In genomic region chr15:8442156-8442555, GRCm38 (mm10) we compare ENCODE assay signal across 8 mouse cellular contexts. TPM values are rescaled to one million over a fixed set of nuclear protein-coding genes. Genes with fewer than 3 reads are reported as not detected.
A peak's percentile ranks its signal among the peaks of the same experiment; 100 is the strongest.
DNase-seq lines count a peak whose midpoint lies in the region; ATAC-seq and TF ChIP-seq lines count a peak whose summit lies in the region.

No protein-coding gene starts in this region.

- ATAC-seq in heart, embryonic 11.5 days (replicated peaks; ENCODE audit: insufficient number of reproducible peaks, low FRiP score, low TSS enrichment), result no peak
- ATAC-seq in midbrain, postnatal 0 days (ENCODE audit: low FRiP score), result no peak

- H3K9ac ChIP-seq in heart, embryonic 11.5 days (ENCODE audit: low read depth, low read length), result peak overlapping the region; percentile 73
- H3K9ac ChIP-seq in midbrain, postnatal 0 days (replicated peaks; ENCODE audit: low read length, poor library complexity, severe bottlenecking), result no peak overlapping the region

- no peak for DNase-seq in layer of hippocampus, adult 2 months (ENCODE audit: low spot score in 2 of 2)
- DNase-seq in layer of hippocampus, postnatal 10 days (ENCODE audit: low spot score in 2 of 2), result no peak
- DNase-seq in kidney, postnatal 10 days, result peak; percentile 38
- peak; percentile 16 for DNase-seq in midbrain, postnatal 0 days (ENCODE audit: low spot score)
- no peak for DNase-seq in c-Kit-positive CD71-positive TER-119-positive erythroid progenitor cells, embryonic 14.5 days (ENCODE audit: low spot score)
- no peak for DNase-seq in right cerebral cortex, postnatal 4 days

- H3K27me3 ChIP-seq in heart, embryonic 11.5 days (ENCODE audit: control insufficient read depth, insufficient read depth, low read length), result no peaks in the 10 kb centered on the region
- no peaks in the 10 kb centered on the region for H3K27me3 ChIP-seq in midbrain, postnatal 0 days (ENCODE audit: insufficient read depth, low read length)

- TF ChIP-seq POLR2A in bone marrow, adult 2 months (IDR thresholded peaks at IDR 0.05; ENCODE audit: borderline replicate concordance, control insufficient read depth, low read depth, low read length), result no peak

- H3K4me3 ChIP-seq in layer of hippocampus, adult 2 months, result peak overlapping the region; percentile 77
- H3K4me3 ChIP-seq in bone marrow, adult 2 months (replicated peaks; ENCODE audit: control insufficient read depth, low read depth, low read length), result peak overlapping the region; percentile 55
- peak overlapping the region; percentile 98 for H3K4me3 ChIP-seq in heart, embryonic 11.5 days (ENCODE audit: low read depth, low read length)
- peak overlapping the region; percentile 87 for H3K4me3 ChIP-seq in midbrain, postnatal 0 days (ENCODE audit: low read depth, low read length)

- H3K4me1 ChIP-seq in bone marrow, adult 2 months (ENCODE audit: control insufficient read depth, insufficient read depth, low read length), result no peaks in the 10 kb centered on the region; the same call in 1 of the 2 replicates
- H3K4me1 ChIP-seq in heart, embryonic 11.5 days (ENCODE audit: control insufficient read depth, insufficient read depth, low read length), result peaks cover under 1% of the 10 kb centered on the region; the same call in 1 of the 2 replicates
- peaks cover 4% of the 10 kb centered on the region; the same call in 1 of the 2 replicates for H3K4me1 ChIP-seq in midbrain, postnatal 0 days (ENCODE audit: insufficient read depth, low read length)

- H3K9me3 ChIP-seq in heart, embryonic 11.5 days (replicated peaks; ENCODE audit: control insufficient read depth, low read length), result no peaks in the 10 kb centered on the region
- H3K9me3 ChIP-seq in midbrain, postnatal 0 days (ENCODE audit: low read length), result no peaks in the 10 kb centered on the region

- no peaks in the 10 kb centered on the region for H3K36me3 ChIP-seq in heart, embryonic 11.5 days (ENCODE audit: control insufficient read depth, insufficient read depth, low read length)
- H3K36me3 ChIP-seq in midbrain, postnatal 0 days (ENCODE audit: insufficient read depth, low read length), result no peaks in the 10 kb centered on the region

- no peak for TF ChIP-seq CTCF in layer of hippocampus, adult 2 months (conservative IDR thresholded peaks at IDR 0.05)
- no peak for TF ChIP-seq CTCF in bone marrow, adult 2 months (IDR thresholded peaks at IDR 0.05; ENCODE audit: control insufficient read depth, insufficient read depth, low read length)
- TF ChIP-seq CTCF in midbrain, postnatal 0 days (IDR thresholded peaks at IDR 0.05), result no peak

- peak overlapping the region; percentile 91 for H3K4me2 ChIP-seq in heart, embryonic 11.5 days
- peak overlapping the region; percentile 79 for H3K4me2 ChIP-seq in midbrain, postnatal 0 days (ENCODE audit: low read depth, low read length, poor library complexity, severe bottlenecking)

- peak overlapping the region; percentile 97 for H3K27ac ChIP-seq in layer of hippocampus, adult 2 months
- H3K27ac ChIP-seq in bone marrow, adult 2 months (ENCODE audit: control insufficient read depth, insufficient read depth, low read depth, low read length, poor library complexity), result peak overlapping the region; percentile 45; the same call in 1 of the 2 replicates
- H3K27ac ChIP-seq in heart, embryonic 11.5 days (ENCODE audit: low read depth, low read length), result peak overlapping the region; percentile 68
- H3K27ac ChIP-seq in midbrain, postnatal 0 days (ENCODE audit: low read depth, low read length), result no peak overlapping the region

- 4% methylated on average over 11 of the region's 11 CpGs for WGBS in bone marrow, adult 2 months
- WGBS in heart, embryonic 11.5 days (ENCODE audit: insufficient replicate concordance), result 1% methylated on average over 11 of the region's 11 CpGs
- 1% methylated on average over 11 of the region's 11 CpGs for WGBS in midbrain, postnatal 0 days

RNA-seq across cellular contexts. Expression of gene Nipbl, which starts 2.1 kb away (rescaled TPM):
- total RNA-seq in layer of hippocampus, adult 2 months (2021), result 10 to 100 TPM; 32.9 to 35.0 TPM
- 10 to 100 TPM; 31.8 to 33.4 TPM for total RNA-seq in layer of hippocampus, postnatal 10 days (2021)
- 15.1 and 23.7 TPM in 2 replicates for polyA plus RNA-seq in bone marrow, adult 2 months (2011; ENCODE audit: insufficient read depth, insufficient read length, low replicate concordance, missing spikeins)
- polyA plus RNA-seq in heart, embryonic 11.5 days (2014; fragmentation: Nextera tagmentation; extraction: Ambion mirVana), result 14.7 and 17.5 TPM in 2 replicates
- 15.2 and 17.9 TPM in 2 replicates for total RNA-seq in midbrain, postnatal 0 days (2014; rRNA removed)
- polyA plus RNA-seq in midbrain, postnatal 0 days (2015; fragmentation: Nextera tagmentation; extraction: Ambion mirVana), result 9.3 and 10.7 TPM in 2 replicates

Comparison
In these comparisons a context has a peak if more than half of its experiments do, and no peak if none do; other contexts are left out.
1. DNase-seq: peak in kidney, postnatal 10 days (single experiment) and midbrain, postnatal 0 days (single experiment); none in layer of hippocampus, adult 2 months (0 of 2), layer of hippocampus, postnatal 10 days (0 of 2), c-Kit-positive CD71-positive TER-119-positive erythroid progenitor cells, embryonic 14.5 days (single experiment) and right cerebral cortex, postnatal 4 days (single experiment).
2. Peak in every context shown above with its lines, with median percentiles within 50 percentile points of each other: H3K4me3 ChIP-seq.